Mouse (Mus musculus) urinary bladder, postnatal 4 days (tissue): ENCODE measurements around the gene Tomm20.
A peak's percentile ranks its signal among the peaks of the same experiment; 100 is the strongest.
"Not testable (repeated sequence)": the region's sequence is repeated elsewhere in the genome, so short reads cannot be mapped to it uniquely, and the experiment has no call there.

ENCODE experiments used
- DNase-seq, 2 experiments: peaks; one replicate each; pipeline ENCODE4 v3.0.0; 2021 to 2022; ENCODE audit warnings: low spot score in 2 of 2

Gene Tomm20

DNA sequence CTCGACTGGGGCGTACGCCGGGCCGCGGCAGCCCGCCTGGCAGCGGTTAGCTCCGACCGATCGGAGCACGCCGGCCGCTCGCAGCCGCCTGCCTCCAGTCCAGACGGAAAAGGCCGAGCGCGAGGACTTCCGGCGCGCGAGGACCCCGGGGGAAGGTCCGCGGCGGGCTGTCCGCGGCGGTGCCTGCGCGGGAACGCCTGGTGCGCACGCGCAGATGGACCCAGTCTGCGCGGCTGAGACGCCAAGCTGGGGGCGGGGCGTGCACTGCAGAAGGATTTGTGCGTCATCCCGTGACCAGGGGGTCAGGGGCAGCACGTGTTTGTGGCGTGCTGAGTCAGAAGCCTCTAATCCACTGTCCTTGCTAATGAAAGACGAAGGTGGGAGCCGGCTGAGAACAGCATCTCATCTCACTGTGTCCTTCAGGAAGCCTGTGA, at the start of gene Tomm20:
TSS of gene Tomm20 (minus strand) at position 115 of the 434 bp plus-strand sequence.
- peak; percentile 95 to 97 for DNase-seq

DNA sequence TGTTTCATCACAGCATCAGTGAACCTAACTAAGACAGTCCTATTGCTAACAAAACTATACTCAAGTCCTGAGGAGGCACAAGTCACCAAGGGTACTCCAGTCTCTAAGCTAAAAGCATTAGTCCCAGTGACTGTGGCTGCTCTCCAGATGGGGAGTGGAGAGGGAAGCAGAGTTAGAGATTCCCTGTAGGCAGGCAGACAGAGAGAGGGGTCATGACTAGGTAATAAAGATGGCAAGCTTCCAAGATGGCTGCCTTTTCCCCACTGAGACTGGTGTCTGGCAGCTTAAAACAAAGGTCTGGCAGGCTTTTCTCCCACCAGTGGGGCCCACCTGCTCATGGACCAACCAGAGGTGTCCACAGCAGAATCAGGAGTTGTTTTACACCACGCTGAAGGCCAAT, 48.9 kb upstream of the Tomm20 start:
- DNase-seq: no peak

DNA sequence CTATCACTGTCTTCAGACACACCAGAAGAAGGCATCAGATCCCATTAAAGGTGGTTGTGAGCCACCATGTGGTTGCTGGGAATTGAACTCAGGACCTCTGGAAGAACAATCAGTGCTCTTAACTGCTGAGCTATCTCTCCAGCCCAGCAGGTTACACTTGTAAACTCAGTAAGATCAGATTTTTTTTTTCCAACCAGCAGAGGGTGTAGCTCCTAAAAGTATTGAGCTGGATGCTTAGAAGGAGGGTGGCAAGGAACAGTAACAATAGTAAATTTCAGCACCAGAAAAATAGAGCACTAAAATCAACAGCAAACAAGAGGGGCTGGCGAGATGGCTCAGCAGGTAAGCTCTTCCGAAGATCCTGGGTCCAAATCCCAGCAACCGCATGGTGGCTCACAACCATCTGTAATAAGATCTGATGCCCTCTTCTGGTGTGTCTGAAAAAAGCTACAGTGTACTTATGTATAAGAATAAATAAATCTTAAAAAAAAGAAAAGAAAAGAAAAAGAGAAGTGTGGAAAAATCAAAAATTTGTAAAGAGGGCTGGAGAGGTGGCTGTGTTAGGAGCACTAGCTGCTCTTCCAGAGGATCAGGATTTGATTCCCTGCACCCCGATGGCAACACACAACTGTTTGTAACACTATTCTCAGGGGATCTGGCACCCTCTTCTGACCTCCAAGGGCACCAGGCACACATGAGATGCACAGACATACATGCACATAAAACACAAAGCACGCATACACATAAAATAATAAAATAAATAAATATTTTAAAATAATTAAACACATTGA, 43.9 kb upstream of the Tomm20 start:
- DNase-seq: no peak

DNA sequence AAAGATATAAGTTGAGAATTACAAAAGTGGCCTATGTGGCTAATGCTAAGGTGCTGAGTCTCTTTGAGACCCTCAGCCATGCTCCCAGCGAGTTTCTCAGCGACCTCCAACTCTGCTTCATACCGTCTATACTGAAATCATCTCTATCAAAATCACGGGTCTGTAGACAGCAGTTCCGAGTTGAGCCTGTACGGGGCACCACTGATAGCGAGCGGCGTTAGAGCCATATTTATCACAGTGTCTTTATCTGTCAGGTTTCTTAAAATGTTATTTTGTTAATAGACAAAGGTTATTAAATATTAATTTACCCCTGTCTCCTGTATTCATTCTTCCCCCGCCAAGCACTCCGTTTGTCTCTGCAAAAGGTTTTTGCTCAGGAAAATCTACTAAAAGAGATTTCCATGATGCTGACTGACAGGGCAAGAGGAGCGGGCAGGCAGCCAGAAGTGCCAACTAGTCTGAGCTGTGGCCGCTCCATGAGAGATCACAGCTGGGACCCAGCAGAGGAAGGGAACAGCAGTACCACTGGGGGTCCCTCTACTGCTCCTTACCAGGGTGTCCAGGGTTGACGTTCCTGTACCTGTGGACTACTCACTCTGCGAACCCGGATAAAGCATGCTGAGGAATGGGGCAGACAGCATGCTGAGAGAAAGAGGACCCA, 42.8 kb upstream of the Tomm20 start:
- DNase-seq: no peak

DNA sequence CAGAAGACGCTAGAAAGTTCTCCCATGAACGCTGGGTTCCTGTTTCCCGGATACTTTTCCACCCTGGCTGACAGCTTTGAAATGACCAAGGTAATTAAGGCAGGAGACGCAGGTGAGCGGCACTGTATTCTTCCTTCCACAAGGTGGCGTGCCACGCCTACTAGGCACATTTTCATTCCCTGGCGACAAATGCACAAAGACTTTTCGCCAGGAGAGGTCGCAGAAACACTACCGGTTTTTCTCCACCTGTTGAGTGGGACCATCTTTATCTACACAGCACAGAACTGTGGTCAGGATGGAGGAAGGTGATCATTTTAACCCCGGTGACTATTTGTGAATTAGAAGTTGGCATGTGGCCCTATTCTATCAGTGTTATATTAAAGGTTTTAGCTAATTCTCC, 40.9 kb upstream of the Tomm20 start:
- DNase-seq: peak; percentile 59 to 81

DNA sequence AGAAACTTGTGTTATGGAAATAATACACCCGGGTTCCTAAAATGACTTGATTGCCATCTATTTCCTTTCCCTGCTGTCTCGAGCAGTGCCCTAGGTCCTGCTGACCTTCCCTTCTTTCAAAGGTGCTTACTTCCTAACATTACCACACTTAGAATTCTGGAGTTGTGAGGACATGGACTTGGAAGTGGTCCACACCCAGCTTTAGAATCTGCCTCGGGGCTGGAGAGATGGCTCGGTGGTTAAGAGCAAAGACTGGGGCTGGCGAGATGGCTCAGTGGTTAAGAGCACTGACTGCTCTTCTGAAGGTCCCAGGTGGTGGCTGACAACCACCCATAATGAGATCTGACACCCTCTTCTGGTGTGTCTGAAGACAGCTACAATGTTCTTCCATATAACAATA, 34.4 kb upstream of the Tomm20 start:
- no peak for DNase-seq

DNA sequence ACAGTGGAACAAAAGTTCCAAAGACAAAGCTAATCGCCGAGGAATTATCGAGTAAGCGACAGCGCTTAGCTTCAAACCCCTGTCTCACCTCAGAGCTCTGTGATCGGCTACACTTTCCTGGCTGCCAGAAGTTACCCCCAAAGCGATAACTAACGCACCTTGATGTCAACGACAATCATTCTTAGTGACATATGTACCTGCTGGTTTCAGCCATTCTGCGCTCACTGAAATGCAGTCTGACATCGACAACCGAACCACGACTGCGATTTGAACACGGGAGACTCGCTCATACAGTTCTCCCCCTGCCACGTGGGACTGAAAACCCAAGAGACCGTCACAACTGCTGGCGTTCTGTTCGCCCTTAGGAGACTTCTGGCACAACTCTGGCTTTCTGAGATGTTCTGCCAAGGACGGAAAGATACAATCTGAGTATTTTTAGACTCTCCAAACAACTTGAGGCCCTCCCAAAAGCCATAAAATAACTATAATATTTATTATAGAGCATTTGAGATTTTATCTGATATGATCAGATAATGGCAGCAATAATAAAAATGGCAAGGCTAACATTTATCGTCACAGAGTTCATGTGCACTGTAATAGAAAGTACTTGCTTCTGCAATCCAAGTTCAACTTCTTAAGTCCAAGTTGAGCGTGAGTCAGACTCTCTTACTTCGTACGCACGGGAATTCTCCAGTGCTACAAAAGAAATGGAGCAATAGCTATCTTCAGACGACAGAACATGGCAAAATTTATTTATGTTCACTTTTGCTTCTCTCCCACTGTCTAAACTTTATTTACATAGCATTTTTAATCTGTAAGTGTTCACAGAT, 33.7 kb upstream of the Tomm20 start:
- DNase-seq: no peak

DNA sequence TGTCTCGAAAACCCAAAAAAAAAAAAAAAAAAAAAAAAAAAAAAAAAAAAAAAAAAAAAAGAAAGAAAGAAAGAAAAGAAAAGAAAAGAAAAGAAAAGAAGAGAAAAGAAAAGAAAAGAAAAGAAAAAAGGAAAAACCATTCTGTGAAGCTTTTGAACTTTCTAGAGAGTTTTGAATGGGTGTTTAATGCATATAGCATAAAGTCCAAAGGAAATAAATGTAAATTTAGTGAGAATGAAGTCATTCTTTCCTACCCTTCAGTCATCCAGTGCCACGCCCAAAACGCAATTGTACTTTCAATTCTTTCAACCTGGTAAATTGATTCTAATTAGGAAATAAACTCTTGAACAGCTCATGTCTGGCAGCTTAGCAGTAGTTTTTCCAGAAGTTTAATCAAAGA, 32.9 kb upstream of the Tomm20 start:
- DNase-seq: not testable (repeated sequence)

DNA sequence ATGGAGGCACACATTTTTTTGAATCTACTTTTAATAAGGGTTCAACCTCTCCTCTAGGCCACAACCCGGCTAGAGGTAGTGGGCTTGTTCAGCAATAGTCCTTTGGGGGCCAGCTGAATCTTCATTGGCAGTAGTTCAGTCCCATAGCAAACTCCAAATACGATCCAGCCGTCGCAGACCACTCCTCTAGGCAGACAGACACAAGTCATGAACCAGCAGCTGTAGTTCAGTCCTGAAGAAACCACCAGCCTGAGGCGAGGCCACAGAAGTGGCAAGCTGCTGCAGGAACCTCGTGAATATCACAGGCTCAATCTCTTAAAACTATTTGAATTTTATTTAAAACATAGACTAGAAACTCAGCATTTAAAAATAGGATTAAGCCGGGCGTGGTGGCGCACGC, 32.4 kb upstream of the Tomm20 start:
- peak in 1 of 2 experiments; percentile 51 for DNase-seq

DNA sequence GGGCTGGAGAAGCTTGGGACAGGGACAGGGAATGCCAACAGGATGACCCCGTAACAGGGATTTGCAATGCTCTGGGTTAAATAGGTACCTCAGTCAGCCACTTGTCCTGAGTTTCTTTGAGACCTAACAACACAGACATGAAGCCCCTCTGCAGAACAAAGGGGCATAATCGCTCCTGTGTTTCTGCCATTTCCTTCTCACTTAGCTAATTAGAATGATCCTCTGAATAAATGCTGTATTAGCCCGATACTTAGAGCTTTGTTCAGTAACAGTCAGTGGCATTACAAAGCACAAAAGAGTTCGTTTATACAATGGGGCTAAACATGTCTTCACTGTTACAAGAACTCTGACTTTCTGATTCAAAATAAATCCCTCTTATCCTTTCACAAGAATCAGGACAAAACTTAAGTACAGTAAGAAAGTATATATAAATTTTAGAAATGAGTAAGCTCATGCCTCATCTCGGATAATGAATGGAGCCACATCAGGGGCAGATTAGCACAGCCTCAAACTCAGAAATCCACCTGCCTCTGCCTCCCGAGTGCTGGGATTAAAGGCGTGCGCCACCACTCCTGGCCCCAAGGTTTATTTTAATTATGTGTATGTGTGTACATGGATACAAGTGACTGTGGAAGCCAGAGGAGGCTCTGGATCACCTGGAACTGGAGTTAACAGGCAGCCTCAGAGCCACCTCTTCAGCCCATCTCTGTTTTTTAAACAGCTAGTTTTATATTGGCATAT, 31.1 kb upstream of the Tomm20 start:
- no peak for DNase-seq

DNA sequence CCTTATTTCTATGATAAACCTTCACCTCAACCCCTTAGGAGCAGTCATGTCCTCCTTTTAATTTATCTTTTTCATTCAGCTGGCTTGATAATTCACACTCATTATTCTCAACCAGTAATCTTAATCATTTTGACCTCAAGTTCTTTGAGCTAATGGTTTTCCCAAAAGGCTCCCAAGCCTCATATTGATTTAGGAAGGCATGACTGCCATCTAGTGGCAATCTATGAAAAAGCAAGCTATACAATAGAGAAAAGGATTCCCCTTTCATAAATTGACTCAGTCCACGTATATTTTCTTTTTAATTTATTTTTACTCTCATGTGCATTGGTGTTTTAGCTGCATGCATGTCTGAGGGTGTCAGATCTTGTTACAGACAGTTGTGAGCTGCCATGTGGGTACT, 30.1 kb upstream of the Tomm20 start:
- no peak for DNase-seq

DNA sequence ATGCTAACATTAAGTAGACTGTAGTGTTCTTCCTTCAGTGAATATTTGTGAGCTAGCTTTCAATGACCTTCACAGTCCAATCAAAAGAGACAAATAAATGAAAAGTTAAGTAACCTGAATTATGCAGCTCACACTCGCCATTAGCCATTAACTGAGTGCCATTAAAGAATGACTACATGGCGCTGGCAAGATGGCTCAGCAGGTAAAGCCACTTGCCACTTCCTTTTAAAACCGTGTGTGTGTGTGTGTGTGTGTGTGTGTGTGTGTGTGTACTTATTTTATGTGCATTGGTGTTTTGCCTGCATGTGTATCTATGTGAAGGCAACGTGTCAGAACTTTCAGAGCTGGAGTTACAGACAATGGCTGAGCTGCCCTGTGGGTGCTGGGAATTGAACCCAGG, 28.9 kb upstream of the Tomm20 start:
- DNase-seq: no peak

DNA sequence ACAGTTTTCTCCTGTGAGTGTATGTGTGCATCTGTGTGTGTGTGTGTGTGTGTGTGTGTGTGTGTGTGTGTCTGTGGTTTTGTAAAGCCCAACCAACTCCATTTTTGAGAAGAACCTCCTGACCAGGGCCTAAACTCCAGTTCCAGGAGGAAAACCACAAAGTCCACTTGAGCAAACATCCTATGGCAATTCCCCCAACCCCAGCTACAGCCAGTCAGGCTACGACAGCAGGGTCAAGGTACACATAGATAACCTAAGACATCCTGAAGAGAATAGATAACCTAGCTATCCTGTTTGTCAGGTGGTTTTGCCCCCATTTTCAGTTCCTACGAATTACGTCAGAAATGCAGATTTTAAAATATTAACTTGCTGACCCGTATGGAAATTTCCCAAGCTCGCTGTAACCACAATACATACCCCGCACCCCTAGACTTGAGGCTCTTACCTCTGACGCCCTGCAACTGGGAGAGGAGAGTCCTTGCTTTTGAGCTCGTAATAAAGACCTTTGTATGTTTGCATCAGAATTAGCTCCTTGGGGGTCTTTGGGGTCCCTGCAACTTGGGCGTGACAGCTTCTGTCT, 28.1 kb upstream of the Tomm20 start:
- DNase-seq: no peak

DNA sequence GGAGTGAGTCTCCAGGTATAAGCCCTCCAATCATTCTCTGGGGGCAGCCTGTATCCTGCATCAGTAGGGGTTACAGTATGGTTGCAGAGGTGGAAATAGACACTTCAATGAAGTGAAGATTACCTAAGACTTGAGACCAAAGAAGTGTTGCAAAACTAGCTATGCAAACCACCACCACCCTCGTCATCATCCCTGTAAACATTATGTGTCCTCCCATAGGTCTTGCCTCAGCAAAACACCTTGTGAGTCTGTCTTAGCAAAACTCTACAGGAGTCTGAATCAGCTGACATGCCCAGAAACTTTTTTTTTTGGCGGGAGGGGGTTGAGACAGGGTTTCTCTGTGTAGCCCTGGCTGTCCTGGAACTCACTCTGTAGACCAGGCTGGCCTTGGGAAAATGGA, 27.0 kb upstream of the Tomm20 start:
- no peak for DNase-seq

DNA sequence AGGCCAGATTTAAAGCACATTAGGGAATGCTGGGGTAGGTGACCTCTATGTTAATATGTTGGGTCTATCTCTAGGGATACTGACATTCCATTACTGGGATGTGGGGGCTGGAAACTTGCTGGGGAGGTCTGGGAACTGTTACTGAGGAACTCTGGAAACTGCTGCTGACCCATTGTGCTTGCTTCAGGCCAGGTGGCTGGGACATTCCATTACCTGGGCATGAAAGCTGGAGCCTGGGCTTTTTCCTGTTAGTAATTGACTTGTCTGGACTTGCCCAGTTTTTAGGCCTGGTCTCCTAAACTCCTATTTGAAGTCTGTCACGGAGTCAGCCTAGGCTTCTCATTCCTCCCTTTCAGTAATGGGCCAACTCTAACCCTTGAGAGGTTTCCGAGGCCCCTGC, 26.5 kb upstream of the Tomm20 start:
- DNase-seq: no peak

DNA sequence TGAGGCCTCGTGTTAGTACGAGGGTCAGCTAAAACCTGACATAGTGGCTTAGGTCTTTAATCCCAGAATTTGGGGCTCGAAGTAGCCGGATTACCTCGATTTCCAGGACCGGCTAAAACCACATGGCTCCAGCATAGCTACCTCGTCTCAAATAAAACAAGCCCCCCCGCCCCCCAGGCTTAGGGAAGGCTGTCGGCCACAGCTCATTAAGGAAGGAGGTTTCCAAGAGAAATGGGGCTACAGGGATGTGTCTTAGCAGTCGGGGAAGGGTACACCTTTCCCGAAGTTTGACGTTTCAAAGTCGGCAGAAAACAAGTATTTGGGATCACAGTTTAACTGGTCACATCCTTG, 25.6 kb upstream of the Tomm20 start:
- no peak for DNase-seq

DNA sequence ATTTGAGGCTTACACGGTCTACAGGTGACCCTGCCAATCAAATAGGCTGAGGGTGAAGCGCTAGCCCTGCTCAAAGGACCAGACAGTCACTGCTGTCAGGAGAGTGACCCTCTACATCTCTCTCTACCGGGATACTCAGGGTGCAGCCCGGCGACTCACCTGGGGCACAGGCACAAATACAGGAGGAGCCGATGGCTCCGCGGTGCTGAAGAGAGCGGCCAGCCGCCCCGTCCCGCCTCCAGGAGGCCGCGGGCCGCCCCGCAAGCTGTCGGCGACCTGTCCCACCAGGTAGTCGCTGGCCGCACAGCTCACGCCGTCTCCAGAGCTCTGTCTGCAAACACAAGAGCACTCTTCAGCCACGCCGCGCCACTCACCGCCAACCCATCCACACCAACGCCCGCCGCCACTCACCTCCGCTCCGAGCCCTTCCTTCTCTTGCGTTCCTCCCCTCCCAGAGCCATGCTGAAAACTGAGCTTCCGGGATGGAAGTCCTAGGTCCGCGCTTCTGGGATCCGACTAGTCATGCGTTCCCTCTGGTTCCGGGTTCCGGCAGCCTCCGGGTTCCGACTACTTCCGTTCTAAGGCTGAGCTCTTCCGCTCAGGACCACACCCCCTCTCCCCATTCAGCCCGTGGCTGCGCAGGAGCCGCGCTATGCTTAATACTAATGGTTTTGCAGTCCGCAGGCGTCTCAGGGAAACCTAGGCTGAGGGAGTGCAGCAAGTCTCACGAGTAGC, 25.1 kb upstream of the Tomm20 start, which contains the start of gene Rbm34:
TSS of gene Rbm34 (minus strand) at position 493 of the 735 bp plus-strand sequence.
- DNase-seq: peak; percentile 89 to 92

DNA sequence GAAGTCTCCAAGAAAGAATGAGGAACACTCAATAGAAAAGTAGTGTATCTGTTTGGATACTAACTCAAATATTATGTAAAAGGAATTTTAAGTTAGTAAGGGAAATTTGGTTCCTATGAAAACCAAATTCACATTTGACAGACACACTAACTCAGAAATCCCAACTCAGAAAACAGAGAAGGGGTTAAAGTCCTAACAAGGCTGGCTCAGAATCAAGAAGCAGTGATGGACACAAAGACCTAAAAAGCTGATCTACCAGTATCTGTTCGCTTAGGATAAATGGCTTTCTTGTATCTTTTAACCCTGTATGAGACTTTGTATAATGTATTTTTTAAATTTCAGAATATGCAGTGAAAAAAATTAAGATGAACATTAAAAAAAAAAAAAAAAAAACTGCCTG, 23.9 kb upstream of the Tomm20 start:
- DNase-seq: no peak

DNA sequence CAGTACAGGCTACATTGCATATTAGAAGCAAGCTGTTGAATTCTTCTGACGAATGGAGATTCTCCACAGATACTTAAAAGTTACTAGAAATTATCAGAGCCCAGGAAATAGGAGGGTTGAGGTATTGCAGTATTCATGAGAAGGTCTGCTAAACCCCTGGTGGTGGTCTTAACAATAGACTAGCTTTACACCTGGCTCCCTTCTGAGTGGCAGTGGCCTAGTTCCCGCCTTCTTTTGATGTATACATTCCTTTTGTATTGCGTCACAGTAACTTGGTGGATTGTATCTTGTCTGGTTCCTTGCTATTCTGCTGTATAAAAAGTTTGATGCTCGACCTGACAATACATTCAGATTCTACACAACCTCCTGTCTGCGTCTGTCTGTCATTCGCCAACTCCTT, 22.5 kb upstream of the Tomm20 start:
- no peak for DNase-seq

DNA sequence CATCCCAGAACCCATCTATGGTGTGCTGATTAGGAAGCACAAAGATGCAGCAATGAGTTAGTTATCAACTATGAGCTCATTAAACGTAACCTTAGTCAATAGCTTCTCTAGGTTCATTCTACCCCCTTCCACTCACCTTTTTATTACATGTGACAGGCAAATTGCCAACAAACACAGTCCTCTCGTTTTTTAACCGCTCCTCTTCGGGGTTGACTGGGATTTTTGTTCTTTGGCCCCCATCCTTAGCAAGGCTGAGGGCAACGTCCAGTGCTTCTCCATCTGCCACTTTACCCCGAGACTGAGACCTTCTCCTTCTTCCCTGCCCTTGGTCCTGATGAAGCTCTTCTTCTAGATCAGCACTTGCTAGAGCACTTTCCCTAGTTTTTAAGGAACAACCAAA, 19.6 kb upstream of the Tomm20 start:
- DNase-seq: no peak

DNA sequence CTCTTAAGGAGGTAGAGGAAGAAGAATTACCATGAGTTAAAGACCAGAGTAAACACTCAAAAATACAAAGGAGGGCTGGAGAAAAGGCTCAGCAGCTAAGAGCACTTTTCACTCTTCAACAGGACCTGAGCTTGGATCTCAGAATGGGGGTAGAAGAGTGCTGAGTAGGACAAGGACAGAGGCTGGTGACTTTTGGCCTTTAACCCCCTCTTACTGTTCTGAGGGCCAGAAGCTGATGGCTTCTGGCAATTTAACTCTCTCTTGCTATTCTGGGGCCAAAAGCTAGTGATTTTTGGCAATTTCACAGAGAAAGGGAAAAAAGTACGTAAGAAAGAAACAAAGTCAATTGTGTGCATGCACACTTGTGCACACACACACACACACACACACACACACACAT, 17.2 kb upstream of the Tomm20 start:
- no peak for DNase-seq
